Mouse (Mus musculus) forebrain, embryonic 15.5 days (tissue): Measurements from ENCODE around the gene Fitm2. TPM values are rescaled to one million over a fixed set of nuclear protein-coding genes. Genes with fewer than 3 reads are reported as not detected.

Experiments used
- ATAC-seq: fragments of 200-750 bp; cut with Nextera tagmentation; replicated peaks from 2 replicates; pipeline ENCODE4 v1.8.0; 2017; ENCODE audit warnings: mild to moderate bottlenecking, moderate TSS enrichment, moderate library complexity
- H3K27ac ChIP-seq: fragments of 300-500 bp; sonication (generic); replicated peaks from 2 replicates; pipeline ENCODE4 v1.5.1; 2015; ENCODE audit warnings: mild to moderate bottlenecking, inconsistent platforms
- H3K27me3 ChIP-seq: fragments of 300-500 bp; sonication (generic); 2 replicates; pipeline ENCODE4 v1.6.1; 2015; ENCODE audit warnings: inconsistent platforms
- H3K36me3 ChIP-seq: fragments of 300-500 bp; sonication (generic); 2 replicates; pipeline ENCODE4 v1.6.1; 2015; ENCODE audit warnings: mild to moderate bottlenecking, inconsistent platforms
- H3K4me1 ChIP-seq: fragments of 300-500 bp; sonication (generic); 2 replicates; pipeline ENCODE4 v1.6.1; 2015; ENCODE audit warnings: inconsistent platforms
- H3K4me2 ChIP-seq: fragments of 300-500 bp; sonication (generic); replicated peaks from 2 replicates; pipeline ENCODE4 v1.6.1; 2015; ENCODE audit warnings: mild to moderate bottlenecking, inconsistent platforms
- H3K4me3 ChIP-seq: fragments of 300-500 bp; sonication (generic); 2 replicates; pipeline ENCODE4 v1.5.1; 2015; ENCODE audit warnings: mild to moderate bottlenecking, inconsistent platforms
- H3K9ac ChIP-seq: fragments of 300-500 bp; sonication (generic); replicated peaks from 2 replicates; pipeline ENCODE4 v1.6.1; 2015; ENCODE audit warnings: mild to moderate bottlenecking, inconsistent platforms
- H3K9me3 ChIP-seq: fragments of 300-500 bp; sonication (generic); 2 replicates; pipeline ENCODE4 v1.6.1; 2016; ENCODE audit warnings: inconsistent platforms
- WGBS: fragments of 180-500 bp; shearing (Covaris S2); methylation state at CpG from one replicate; pipeline ENCODE4 v1.1.7; 2015; ENCODE audit warnings: mixed read lengths; 5-methylcytosine and 5-hydroxymethylcytosine counted together
- polyA plus RNA-seq: library from polyadenylated mRNA; unstranded; fragments of >200 nt; fragmentation: Nextera tagmentation; extraction: Ambion mirVana; gene quantifications from 2 replicates; pipeline ENCODE4 v1.2.1, GENCODE M21; 2015

Gene Fitm2
- 11.4 and 12.3 TPM in 2 replicates for polyA plus RNA-seq

- ATAC-seq = peak; percentile 95
- Histone ChIP-seq H3K9me3 (no peaks in the 10 kb centered on the region), H3K4me1 (peaks cover 11% of the 10 kb centered on the region), H3K9ac (peak within 1 kb of the TSS; percentile 74), H3K27ac (peak within 1 kb of the TSS; percentile 51), H3K36me3 (peaks cover 22% of the 10 kb centered on the region), H3K4me2 (peak within 1 kb of the TSS; percentile 78), H3K4me3 (peak within 1 kb of the TSS; percentile 69), H3K27me3 (no peaks in the 10 kb centered on the region)
- WGBS = under 1% methylated on average over 30 of the region's 30 CpGs
These were observed at the start of gene Fitm2 for GRCm38 (mm10) chr2:163472466-163472851. Gene Fitm2 (minus strand): TSS chr2:163472629.

GRCm38 (mm10) chr2:163506300-163507004 lies 34.0 kb upstream of the Fitm2 start, which contains the start of gene Hnf4a:
Gene Hnf4a (plus strand): TSS chr2:163506808.
- 93% methylated on average over 10 of the region's 10 CpGs for WGBS
- no peaks in the 10 kb centered on the region for H3K4me1 ChIP-seq
- H3K27ac ChIP-seq = no peak within 1 kb of the TSS
- no peak within 1 kb of the TSS for H3K4me2 ChIP-seq
- no peak within 1 kb of the TSS for H3K4me3 ChIP-seq
- no peaks in the 10 kb centered on the region for H3K36me3 ChIP-seq
- no peak for ATAC-seq
- H3K9me3 ChIP-seq = no peaks in the 10 kb centered on the region
- H3K9ac ChIP-seq = no peak within 1 kb of the TSS
- H3K27me3 ChIP-seq = no peaks in the 10 kb centered on the region

- Histone ChIP-seq H3K4me2 (no peak overlapping the region), H3K36me3 (no peaks in the 10 kb centered on the region), H3K9ac (no peak overlapping the region), H3K27ac (no peak overlapping the region), H3K4me1 (no peaks in the 10 kb centered on the region), H3K4me3 (no peak overlapping the region), H3K27me3 (no peaks in the 10 kb centered on the region), H3K9me3 (no peaks in the 10 kb centered on the region)
- no peak for ATAC-seq
- WGBS = 79% methylated on average over 7 of the region's 7 CpGs
These were observed 30.8 kb upstream of the Fitm2 start for GRCm38 (mm10) chr2:163503191-163503590.

DNA sequence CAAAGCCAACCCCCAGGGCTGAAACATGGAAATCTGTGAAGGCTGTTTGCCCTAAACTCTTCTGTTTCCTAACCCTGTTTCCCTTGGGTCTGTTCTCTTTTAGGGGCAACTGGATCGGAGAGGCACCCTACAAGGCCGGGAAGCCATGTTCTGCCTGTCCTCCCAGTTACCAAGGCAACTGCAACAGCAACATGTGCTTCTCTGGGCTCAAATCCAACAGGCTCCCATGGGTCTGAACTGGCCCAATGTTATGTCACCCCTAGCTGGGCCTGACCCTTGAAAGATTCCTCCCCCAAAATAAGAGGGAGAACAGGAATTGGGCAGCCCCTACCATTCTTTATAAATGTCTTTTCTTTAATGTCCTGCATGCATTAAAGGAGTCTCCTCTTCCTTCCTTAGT lies 29.8 kb upstream of the Fitm2 start:
- Histone ChIP-seq H3K4me1 (no peaks in the 10 kb centered on the region), H3K36me3 (no peaks in the 10 kb centered on the region), H3K27ac (no peak overlapping the region), H3K4me3 (no peak overlapping the region), H3K4me2 (no peak overlapping the region), H3K27me3 (no peaks in the 10 kb centered on the region), H3K9ac (no peak overlapping the region), H3K9me3 (no peaks in the 10 kb centered on the region)
- no peak for ATAC-seq
- 60% methylated on average over 2 of the region's 2 CpGs for WGBS

DNA sequence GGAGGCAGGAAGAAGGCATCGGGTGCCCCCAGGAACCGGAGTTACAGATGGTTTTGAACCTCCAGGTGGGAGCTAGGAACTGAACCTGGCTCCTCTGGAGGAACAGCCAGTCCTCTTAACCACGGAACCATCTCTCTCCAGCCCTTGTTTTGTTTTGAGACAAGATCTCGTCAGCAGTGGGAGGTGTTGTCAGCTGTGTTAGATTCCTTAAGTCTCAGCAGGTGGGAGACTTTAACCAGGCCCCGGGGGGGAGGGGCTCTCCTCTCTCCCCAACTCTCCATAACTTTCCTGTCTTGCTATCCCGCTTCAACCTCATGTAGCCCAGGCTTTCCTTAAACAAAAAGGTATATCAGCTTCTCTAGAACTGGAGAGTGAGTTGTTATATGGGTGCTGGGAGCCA lies 22.0 kb upstream of the Fitm2 start:
- Histone ChIP-seq H3K27ac (no peak overlapping the region), H3K4me1 (peaks cover 7% of the 10 kb centered on the region; the same call in 1 of the 2 replicates), H3K4me2 (no peak overlapping the region), H3K36me3 (no peaks in the 10 kb centered on the region), H3K9ac (no peak overlapping the region), H3K9me3 (no peaks in the 10 kb centered on the region), H3K27me3 (no peaks in the 10 kb centered on the region), H3K4me3 (no peak overlapping the region)
- ATAC-seq = no peak
- WGBS = 54% methylated on average over 6 of the region's 6 CpGs

- Histone ChIP-seq H3K9ac (no peak overlapping the region), H3K36me3 (no peaks in the 10 kb centered on the region), H3K9me3 (no peaks in the 10 kb centered on the region), H3K4me1 (peaks cover 7% of the 10 kb centered on the region; the same call in 1 of the 2 replicates), H3K4me2 (no peak overlapping the region), H3K27me3 (no peaks in the 10 kb centered on the region), H3K27ac (no peak overlapping the region), H3K4me3 (no peak overlapping the region)
- no peak for ATAC-seq
- 64% methylated on average over 5 of the region's 5 CpGs for WGBS
These were observed 21.5 kb upstream of the Fitm2 start for GRCm38 (mm10) chr2:163493976-163494375.

DNA sequence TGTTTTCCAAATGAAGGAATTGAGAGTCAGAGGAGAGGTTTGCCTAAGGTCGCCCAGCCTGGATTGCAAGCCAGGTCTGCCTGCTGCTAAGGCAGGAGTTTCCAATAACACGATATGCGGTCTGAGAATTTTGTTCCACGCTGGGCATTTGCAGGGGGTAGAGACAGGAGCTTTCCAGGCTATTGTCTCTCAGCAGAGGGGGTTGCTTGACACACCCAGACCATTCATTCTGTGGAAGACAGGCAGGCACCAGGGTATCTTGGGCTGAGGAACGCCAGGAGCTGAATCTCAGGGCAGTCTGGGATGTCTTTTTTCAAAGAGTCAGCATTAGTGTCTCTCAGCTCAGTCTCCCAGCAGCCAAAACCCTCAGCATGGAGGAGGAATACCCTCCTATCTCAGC lies 20.6 kb upstream of the Fitm2 start:
- Histone ChIP-seq H3K9ac (no peak overlapping the region), H3K4me2 (no peak overlapping the region), H3K36me3 (no peaks in the 10 kb centered on the region), H3K27ac (no peak overlapping the region), H3K27me3 (no peaks in the 10 kb centered on the region), H3K4me1 (peaks cover 7% of the 10 kb centered on the region; the same call in 1 of the 2 replicates), H3K4me3 (no peak overlapping the region), H3K9me3 (no peaks in the 10 kb centered on the region)
- 13% methylated on average over 5 of the region's 5 CpGs for WGBS
- no peak for ATAC-seq

GRCm38 (mm10) chr2:163492018-163492417 lies 19.6 kb upstream of the Fitm2 start, which contains the start of gene R3hdml:
Gene R3hdml (plus strand): TSS chr2:163492318.
- Histone ChIP-seq H3K36me3 (no peaks in the 10 kb centered on the region), H3K4me1 (peaks cover 7% of the 10 kb centered on the region; the same call in 1 of the 2 replicates), H3K4me3 (no peak within 1 kb of the TSS), H3K9ac (no peak within 1 kb of the TSS), H3K27ac (no peak within 1 kb of the TSS), H3K4me2 (no peak within 1 kb of the TSS), H3K27me3 (no peaks in the 10 kb centered on the region), H3K9me3 (no peaks in the 10 kb centered on the region)
- WGBS = 79% methylated on average over 5 of the region's 5 CpGs
- no peak for ATAC-seq

DNA sequence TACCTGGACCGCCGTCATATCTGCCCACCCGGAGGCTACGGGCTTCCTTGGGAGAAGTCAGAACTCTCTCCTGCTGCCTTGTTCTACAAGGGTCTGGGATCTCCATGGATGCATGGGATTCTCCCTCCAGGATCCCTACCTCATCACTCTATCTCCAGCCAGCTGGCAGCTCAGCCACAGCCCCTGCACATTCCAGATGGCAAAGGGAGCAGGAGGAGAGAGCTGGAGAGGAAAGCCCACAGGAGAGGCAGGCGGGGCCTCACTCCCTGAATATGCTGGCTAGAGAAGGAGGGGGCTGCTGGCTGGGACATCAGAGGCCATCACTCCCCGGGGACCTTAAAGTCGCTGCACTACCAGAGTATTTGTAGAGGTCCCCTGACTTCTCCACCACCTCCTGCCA lies 18.9 kb upstream of the Fitm2 start:
- Histone ChIP-seq H3K27me3 (no peaks in the 10 kb centered on the region), H3K36me3 (no peaks in the 10 kb centered on the region), H3K9ac (no peak overlapping the region), H3K4me3 (no peak overlapping the region), H3K4me2 (no peak overlapping the region), H3K27ac (no peak overlapping the region), H3K9me3 (no peaks in the 10 kb centered on the region), H3K4me1 (peaks cover 7% of the 10 kb centered on the region; the same call in 1 of the 2 replicates)
- peak; percentile 38; the same call in 1 of the 2 replicates for ATAC-seq
- 64% methylated on average over 7 of the region's 7 CpGs for WGBS

- H3K27ac ChIP-seq = no peak overlapping the region
- no peak overlapping the region for H3K9ac ChIP-seq
- WGBS = 90% methylated on average over 17 of the region's 17 CpGs
- peaks cover 7% of the 10 kb centered on the region; the same call in 1 of the 2 replicates for H3K4me1 ChIP-seq
- H3K36me3 ChIP-seq = no peaks in the 10 kb centered on the region
- ATAC-seq = no peak
- no peaks in the 10 kb centered on the region for H3K9me3 ChIP-seq
- no peak overlapping the region for H3K4me2 ChIP-seq
- no peak overlapping the region for H3K4me3 ChIP-seq
- no peaks in the 10 kb centered on the region for H3K27me3 ChIP-seq
These were observed 18.2 kb upstream of the Fitm2 start for GRCm38 (mm10) chr2:163490656-163491055.

- Histone ChIP-seq H3K27me3 (no peaks in the 10 kb centered on the region), H3K9ac (no peak overlapping the region), H3K36me3 (no peaks in the 10 kb centered on the region), H3K4me1 (peaks cover 7% of the 10 kb centered on the region; the same call in 1 of the 2 replicates), H3K4me2 (no peak overlapping the region), H3K4me3 (no peak overlapping the region), H3K9me3 (no peaks in the 10 kb centered on the region), H3K27ac (no peak overlapping the region)
- WGBS = 60% methylated on average over 5 of the region's 5 CpGs
- ATAC-seq = no peak
These were observed 17.4 kb upstream of the Fitm2 start for GRCm38 (mm10) chr2:163489725-163490291.

- no peaks in the 10 kb centered on the region for H3K36me3 ChIP-seq
- H3K27me3 ChIP-seq = peaks cover 3% of the 10 kb centered on the region
- no peak overlapping the region for H3K4me3 ChIP-seq
- H3K4me2 ChIP-seq = no peak overlapping the region
- H3K4me1 ChIP-seq = peaks cover 7% of the 10 kb centered on the region; the same call in 1 of the 2 replicates
- H3K9ac ChIP-seq = no peak overlapping the region
- WGBS = 91% methylated on average over 3 of the region's 3 CpGs
- H3K9me3 ChIP-seq = no peaks in the 10 kb centered on the region
- no peak overlapping the region for H3K27ac ChIP-seq
- ATAC-seq = no peak
These were observed 14.9 kb upstream of the Fitm2 start for GRCm38 (mm10) chr2:163487360-163487759.
